Mouse (Mus musculus) midbrain, embryonic 11.5 days (tissue): ENCODE data around the gene Ccnd3. TPM values are rescaled to one million over a fixed set of nuclear protein-coding genes. Genes with fewer than 3 reads are reported as not detected.

Experiments
- ATAC-seq: fragments of 200-750 bp; cut with Nextera tagmentation; 2 replicates; pipeline ENCODE4 v1.8.0; 2017; ENCODE audit warnings: moderate TSS enrichment, moderate library complexity; ENCODE audit not compliant: low FRiP score
- DNase-seq: peaks from one replicate; pipeline ENCODE4 v3.0.0; 2015; ENCODE audit warnings: low spot score; ENCODE audit errors: missing footprints
- H3K27ac ChIP-seq: fragments of 300-500 bp; sonication (generic); 2 replicates; pipeline ENCODE4 v1.5.1; 2014; ENCODE audit warnings: low read depth, low read length
- H3K27me3 ChIP-seq: fragments of 300-500 bp; sonication (generic); 2 replicates; pipeline ENCODE4 v1.6.1; 2014; ENCODE audit warnings: mild to moderate bottlenecking, low read length, moderate library complexity, mixed read lengths; ENCODE audit not compliant: control insufficient read depth, insufficient read depth
- H3K36me3 ChIP-seq: fragments of 300-500 bp; sonication (generic); 2 replicates; pipeline ENCODE4 v1.6.1; 2014; ENCODE audit warnings: mild to moderate bottlenecking, low read length, moderate library complexity, mixed read lengths; ENCODE audit not compliant: control insufficient read depth, insufficient read depth
- H3K4me1 ChIP-seq: fragments of 300-500 bp; sonication (generic); 2 replicates; pipeline ENCODE4 v1.6.1; 2014; ENCODE audit warnings: low read length; ENCODE audit not compliant: control insufficient read depth, insufficient read depth
- H3K4me2 ChIP-seq: fragments of 300-500 bp; sonication (generic); 2 replicates; pipeline ENCODE4 v1.6.1; 2014; ENCODE audit warnings: mild to moderate bottlenecking, moderate library complexity
- H3K4me3 ChIP-seq: fragments of 300-500 bp; sonication (generic); 2 replicates; pipeline ENCODE4 v1.5.1; 2014; ENCODE audit warnings: low read depth, low read length
- H3K9ac ChIP-seq: fragments of 300-500 bp; sonication (generic); 2 replicates; pipeline ENCODE4 v1.6.1; 2014; ENCODE audit warnings: low read length
- H3K9me3 ChIP-seq: fragments of 300-500 bp; sonication (generic); 2 replicates; pipeline ENCODE4 v1.6.1; 2016; ENCODE audit warnings: low read length; ENCODE audit not compliant: control insufficient read depth
- WGBS: fragments of 180-500 bp; shearing (Covaris S2); extraction: QIAGEN DNeasy Blood & Tissue Kit; methylation state at CpG from one replicate; pipeline ENCODE4 v1.1.7; 2014; 5-methylcytosine and 5-hydroxymethylcytosine counted together
- polyA plus RNA-seq: library from polyadenylated mRNA; unstranded; fragments of >200 nt; fragmentation: Nextera tagmentation; extraction: Ambion mirVana; gene quantifications from 2 replicates; pipeline ENCODE4 v1.2.1, GENCODE M21; 2014

The Ccnd3 gene
- polyA plus RNA-seq, 1 experiment from 2014 or later = 194 TPM

DNA sequence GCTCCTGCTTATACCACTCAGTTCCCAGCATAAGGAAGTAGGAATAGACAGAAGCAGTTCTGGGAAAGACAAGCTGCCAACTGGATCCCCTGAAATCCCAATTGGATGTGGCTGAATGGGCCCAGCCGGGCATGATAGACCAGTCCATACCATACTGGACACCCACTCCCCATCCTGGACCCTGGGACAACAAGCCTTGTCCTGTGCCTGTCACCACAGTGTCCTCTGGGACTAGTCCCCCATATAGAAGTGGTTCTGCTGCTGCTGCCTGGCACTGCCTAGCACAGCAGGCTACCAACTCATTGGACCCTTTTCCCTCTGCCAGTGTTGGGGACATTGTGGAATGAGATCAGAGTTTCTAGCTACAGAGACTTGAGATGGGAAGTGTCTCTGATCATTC is 1.2 kb downstream of the Ccnd3 start:
- H3K4me3 ChIP-seq = no peak overlapping the region
- H3K9ac ChIP-seq = no peak overlapping the region
- ATAC-seq (no peak), DNase-seq (no peak)
- peaks cover 16% of the 10 kb centered on the region for H3K4me1 ChIP-seq
- H3K9me3 ChIP-seq = no peaks in the 10 kb centered on the region
- no peaks in the 10 kb centered on the region for H3K27me3 ChIP-seq
- H3K4me2 ChIP-seq = no peak overlapping the region
- H3K36me3 ChIP-seq = no peaks in the 10 kb centered on the region
- WGBS = 90% methylated on average over 1 of the region's 1 CpGs
- no peak overlapping the region for H3K27ac ChIP-seq

DNA sequence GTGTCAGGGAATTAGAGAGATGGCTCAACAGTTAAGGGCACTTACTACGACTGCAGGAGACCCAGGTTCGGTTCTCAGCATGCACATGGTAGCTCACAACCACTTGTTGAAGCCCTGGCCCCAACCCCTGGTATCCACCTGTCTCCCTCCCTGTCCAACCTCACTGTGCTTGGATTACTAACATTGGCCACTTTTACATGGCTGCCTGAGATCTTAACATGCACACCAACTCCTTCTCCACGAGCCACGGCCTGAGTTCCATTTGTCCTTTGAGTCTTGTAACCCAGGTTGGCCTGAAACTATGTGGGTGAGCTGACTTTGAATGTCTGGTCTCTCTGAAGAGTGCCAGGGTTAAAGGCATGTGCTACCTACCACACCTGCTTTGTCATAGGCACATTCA is 1.8 kb downstream of the Ccnd3 start:
- no peaks in the 10 kb centered on the region for H3K9me3 ChIP-seq
- DNase-seq (no peak), ATAC-seq (no peak)
- H3K4me1 ChIP-seq = peaks cover 15% of the 10 kb centered on the region
- H3K4me3 ChIP-seq = no peak overlapping the region
- H3K4me2 ChIP-seq = no peak overlapping the region
- H3K36me3 ChIP-seq = no peaks in the 10 kb centered on the region
- WGBS = 94% methylated on average over 4 of the region's 4 CpGs
- no peak overlapping the region for H3K9ac ChIP-seq
- no peak overlapping the region for H3K27ac ChIP-seq
- no peaks in the 10 kb centered on the region for H3K27me3 ChIP-seq

DNA sequence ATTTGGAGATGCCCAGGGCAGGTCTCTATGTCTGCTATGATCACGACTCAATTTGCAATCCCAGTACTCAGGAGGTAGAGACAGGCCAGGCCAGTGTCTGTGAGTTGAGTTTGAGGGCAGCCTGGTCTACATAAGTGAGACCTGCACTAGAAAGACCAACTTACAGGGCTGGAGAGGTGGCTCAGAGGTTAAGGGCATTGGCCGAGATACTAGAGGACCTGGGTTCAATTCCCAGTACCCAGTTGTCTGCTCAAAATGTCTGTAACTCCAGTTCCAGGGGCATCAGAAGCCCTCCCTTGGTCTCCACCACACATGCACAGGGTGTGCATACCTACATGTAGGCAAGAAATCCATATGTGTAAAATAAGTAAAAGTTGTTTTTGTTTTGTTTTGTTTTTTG is 2.7 kb downstream of the Ccnd3 start:
- Histone ChIP-seq H3K27me3 (no peaks in the 10 kb centered on the region), H3K9ac (no peak overlapping the region), H3K9me3 (no peaks in the 10 kb centered on the region), H3K4me2 (no peak overlapping the region), H3K27ac (no peak overlapping the region), H3K4me3 (no peak overlapping the region), H3K36me3 (no peaks in the 10 kb centered on the region), H3K4me1 (peaks cover 15% of the 10 kb centered on the region)
- no peak for DNase-seq
- ATAC-seq = no peak
- WGBS = 84% methylated on average over 2 of the region's 2 CpGs

DNA sequence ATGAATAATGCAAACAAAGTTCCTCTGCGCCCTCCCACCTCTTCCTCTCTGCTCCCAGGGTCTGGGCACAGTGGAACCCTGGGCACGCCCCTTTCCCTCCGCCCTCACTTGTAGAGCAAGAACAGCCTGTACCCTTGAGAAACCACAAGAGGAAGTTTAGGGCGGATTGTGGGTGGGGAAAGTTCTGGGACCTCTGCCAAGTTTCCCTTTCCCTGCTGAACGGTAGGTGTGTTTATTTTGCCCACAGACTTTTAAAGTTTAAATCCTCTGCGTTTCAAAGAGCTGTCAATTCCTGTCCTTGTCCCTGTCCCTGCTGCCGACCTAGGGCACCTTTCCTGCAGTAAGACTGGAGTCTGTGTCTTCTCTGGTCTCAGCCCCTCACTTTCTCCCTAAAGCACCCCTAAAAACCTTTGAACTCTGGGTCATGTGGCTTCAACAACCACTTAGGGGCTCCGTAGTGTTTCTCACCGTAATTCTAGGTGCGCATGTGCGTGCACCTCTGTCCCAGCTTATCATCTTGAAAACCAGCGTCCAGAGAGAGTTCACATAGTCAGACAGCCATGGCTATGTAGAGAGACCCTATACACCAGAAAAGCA is 3.3 kb downstream of the Ccnd3 start:
- ATAC-seq = no peak
- Histone ChIP-seq H3K4me3 (no peak overlapping the region), H3K27me3 (no peaks in the 10 kb centered on the region), H3K9me3 (no peaks in the 10 kb centered on the region), H3K4me1 (peaks cover 15% of the 10 kb centered on the region), H3K4me2 (no peak overlapping the region), H3K9ac (no peak overlapping the region), H3K36me3 (no peaks in the 10 kb centered on the region), H3K27ac (no peak overlapping the region)
- 66% methylated on average over 12 of the region's 12 CpGs for WGBS
- no peak for DNase-seq

DNA sequence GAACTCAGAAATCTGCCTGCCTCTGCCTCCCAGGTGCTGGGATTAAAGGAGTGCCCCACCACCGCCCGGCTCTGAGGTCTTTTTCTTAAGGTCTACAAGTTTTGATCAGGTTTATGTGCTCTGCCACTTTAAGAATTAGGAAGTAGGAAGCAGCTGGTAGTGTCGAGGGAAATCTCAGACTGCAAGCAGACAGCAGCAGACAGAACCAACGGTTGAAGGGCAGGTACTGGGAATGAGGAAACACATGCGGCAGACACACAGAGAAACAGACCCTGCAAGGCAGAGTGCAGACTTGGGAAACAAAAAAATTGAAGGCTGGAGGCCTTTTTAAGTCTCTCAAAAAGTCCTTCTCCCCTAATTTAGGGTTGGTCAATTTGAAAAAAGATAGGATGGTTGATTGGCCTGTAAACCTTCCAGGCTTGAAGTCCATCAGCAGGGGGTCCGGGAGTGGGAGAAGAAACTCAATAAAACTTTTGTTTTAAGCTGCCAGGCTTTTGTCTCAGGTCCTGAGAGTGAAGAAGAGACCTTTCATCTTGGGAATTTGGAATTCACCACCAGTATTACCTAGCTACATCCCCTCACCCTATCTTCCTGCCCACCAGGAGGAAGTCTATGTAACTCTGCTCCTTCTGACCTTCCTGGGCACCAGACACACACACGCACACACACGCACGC is 4.3 kb downstream of the Ccnd3 start:
- WGBS = 75% methylated on average over 9 of the region's 9 CpGs
- H3K27ac ChIP-seq = no peak overlapping the region
- H3K4me1 ChIP-seq = peaks cover 15% of the 10 kb centered on the region
- no peak for DNase-seq
- no peaks in the 10 kb centered on the region for H3K9me3 ChIP-seq
- no peak overlapping the region for H3K4me2 ChIP-seq
- no peak overlapping the region for H3K9ac ChIP-seq
- H3K4me3 ChIP-seq = no peak overlapping the region
- no peak for ATAC-seq
- no peaks in the 10 kb centered on the region for H3K27me3 ChIP-seq
- H3K36me3 ChIP-seq = no peaks in the 10 kb centered on the region

DNA sequence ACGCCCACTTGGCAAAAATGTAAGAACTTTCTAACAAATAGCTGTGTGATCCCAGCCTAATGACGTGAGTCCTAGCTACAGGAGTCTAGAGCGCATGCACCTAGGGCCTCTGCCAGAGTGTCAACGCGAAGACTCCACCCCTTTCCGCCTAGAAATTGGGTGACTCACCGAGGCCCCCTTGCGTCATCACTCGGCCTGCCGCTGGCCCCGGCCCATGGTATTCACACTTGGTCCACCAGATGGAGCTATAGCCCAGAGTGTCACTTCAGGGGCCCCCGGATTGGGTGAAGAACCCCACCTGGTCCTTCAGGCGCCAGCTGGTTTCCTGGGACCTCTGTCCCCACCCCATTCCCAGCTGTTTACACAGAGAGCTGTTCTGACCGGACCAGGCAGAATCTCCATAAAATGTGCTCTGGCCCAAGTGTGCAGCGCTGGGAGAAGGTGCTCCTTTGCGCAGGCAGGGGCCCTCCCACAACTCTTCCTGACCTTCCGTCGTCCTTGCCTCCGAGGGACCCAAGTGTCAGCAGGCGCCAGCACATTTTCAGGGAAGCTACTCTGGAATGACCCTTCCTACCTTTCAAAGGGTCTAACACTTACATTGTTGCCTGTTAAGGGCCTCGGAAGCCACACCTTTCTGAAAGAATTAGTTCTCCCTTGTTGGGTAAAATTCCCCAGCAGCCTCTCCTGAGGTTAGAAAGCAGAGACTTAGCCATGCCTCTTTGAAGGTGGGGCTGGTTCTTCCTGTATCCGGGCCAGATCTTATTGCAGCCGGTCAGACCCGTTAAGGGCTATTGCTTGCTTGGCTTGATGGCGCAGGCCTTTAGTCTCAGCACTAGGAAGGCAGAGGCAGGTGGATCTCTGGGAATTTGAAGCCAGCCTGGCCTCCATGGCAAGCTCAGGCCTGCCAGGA is 6.5 kb downstream of the Ccnd3 start:
- peak overlapping the region; percentile 25; the same call in 1 of the 2 replicates for H3K27ac ChIP-seq
- ATAC-seq (peak; percentile 90), DNase-seq (peak; percentile 100)
- H3K4me2 ChIP-seq = peak overlapping the region; percentile 35
- H3K4me1 ChIP-seq = peaks cover 4% of the 10 kb centered on the region
- H3K27me3 ChIP-seq = no peaks in the 10 kb centered on the region
- 19% methylated on average over 25 of the region's 25 CpGs for WGBS
- H3K9me3 ChIP-seq = no peaks in the 10 kb centered on the region
- peak overlapping the region; percentile 58 for H3K9ac ChIP-seq
- H3K36me3 ChIP-seq = no peaks in the 10 kb centered on the region
- H3K4me3 ChIP-seq = 0 out of 2 replicates have a peak overlapping the region, but pooled peaks have one; percentile 9

DNA sequence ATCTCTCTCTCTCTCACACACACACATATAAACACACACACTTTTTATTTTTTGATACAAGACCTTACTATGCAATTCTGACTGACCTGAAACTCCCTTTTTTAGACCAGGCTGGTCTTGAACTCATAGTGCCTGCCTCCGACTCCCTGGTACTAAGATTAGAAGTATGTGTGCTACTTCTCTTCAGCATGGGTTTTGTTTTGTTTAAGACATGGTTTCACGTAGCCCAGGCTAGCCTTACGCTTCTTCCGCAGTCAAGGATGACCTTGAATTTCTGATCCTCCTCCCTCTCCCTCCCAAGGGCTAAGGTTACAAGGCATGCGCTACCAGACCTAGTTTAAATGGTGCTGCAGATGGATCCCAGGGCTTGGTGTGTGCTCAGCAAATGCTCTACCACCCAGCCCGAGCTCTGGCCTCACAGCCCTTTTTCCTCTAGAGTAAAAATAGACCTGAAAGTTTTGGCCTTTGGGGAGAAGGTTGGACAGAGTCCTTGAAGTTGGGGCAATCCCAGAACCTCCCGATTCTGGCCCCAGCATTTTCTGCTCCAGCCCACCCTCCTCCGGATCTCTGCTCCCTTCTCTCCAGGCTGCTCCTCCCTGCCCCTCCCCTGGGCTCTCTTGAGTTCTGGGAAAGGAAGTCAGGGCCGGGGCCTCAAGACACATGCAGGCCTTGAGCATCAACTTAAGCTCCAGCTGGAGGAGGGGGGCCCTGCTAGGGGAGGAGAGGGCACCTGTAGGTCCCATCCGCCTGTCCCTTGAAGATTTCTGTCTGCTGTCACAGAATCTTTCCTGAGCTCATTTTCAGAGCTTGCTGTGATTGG is 8.3 kb downstream of the Ccnd3 start:
- H3K4me1 ChIP-seq = peaks cover 4% of the 10 kb centered on the region
- no peaks in the 10 kb centered on the region for H3K9me3 ChIP-seq
- no peak overlapping the region for H3K4me3 ChIP-seq
- DNase-seq (no peak), ATAC-seq (no peak)
- no peak overlapping the region for H3K27ac ChIP-seq
- no peaks in the 10 kb centered on the region for H3K27me3 ChIP-seq
- H3K9ac ChIP-seq = no peak overlapping the region
- no peaks in the 10 kb centered on the region for H3K36me3 ChIP-seq
- 79% methylated on average over 10 of the region's 10 CpGs for WGBS
- H3K4me2 ChIP-seq = no peak overlapping the region

DNA sequence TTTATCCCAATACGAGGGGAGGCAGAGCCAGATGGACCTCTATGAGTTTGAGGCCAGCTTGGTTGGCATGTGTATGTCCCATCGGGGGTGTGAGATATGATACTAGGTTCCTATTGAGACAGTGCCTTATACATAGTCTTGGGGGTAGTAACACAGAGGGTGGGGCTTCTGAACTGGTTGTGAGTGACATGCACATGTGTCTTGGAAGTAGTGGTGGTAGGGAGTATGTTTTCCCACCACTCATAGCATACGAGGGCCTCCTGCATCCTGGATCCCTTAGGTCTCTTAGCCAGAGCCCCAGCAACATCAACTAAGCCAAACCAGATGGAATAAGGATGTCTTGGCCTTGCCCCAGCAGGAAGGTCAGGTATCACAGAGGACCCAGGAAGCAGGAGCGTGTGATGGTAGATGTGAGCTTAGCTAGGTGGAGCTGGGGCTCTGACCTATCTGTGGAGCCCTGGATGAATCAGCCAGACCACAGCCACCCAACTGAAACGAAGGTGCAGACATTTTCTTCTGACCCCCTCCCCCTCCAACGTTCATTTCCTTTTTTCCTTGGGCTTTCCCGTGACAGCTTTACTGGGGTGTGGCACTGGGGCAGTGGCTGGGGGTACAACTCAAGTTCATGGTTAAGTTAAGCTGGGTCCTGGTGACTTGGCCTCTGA is 10.5 kb downstream of the Ccnd3 start:
- WGBS = 85% methylated on average over 7 of the region's 7 CpGs
- no peaks in the 10 kb centered on the region for H3K27me3 ChIP-seq
- no peaks in the 10 kb centered on the region for H3K9me3 ChIP-seq
- DNase-seq (no peak), ATAC-seq (no peak)
- peaks cover 4% of the 10 kb centered on the region for H3K4me1 ChIP-seq
- no peak overlapping the region for H3K4me2 ChIP-seq
- no peak overlapping the region for H3K27ac ChIP-seq
- no peak overlapping the region for H3K9ac ChIP-seq
- H3K36me3 ChIP-seq = no peaks in the 10 kb centered on the region
- no peak overlapping the region for H3K4me3 ChIP-seq
